Mouse (Mus musculus): ENCODE results near the gene C2cd6.

DNA sequence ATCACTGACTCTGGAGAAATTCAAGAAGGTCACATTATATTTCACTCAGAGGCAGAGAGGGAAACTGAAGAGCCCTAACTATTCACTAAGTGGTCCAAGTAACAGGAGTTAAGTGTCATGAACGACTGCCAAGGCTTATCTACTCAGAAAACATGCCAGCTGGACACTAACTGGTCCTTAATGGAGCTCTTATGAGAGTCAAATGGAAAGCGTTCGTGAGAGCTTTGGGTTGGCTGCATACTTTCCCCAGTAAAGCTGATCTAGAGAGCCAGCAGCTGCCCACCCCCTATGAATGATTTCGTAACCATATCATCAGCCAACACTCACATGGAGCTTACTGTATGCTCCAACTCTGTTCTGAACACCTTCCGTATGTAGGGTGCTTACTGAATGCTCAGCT, 39.7 kb upstream of the C2cd6 start:
- no peak for TF ChIP-seq CTCF (IDR thresholded peaks at IDR 0.05; ENCODE audit: extremely low read depth, insufficient read depth, insufficient read length, insufficient replicate concordance)
- no peak for TF ChIP-seq POLR2A (IDR thresholded peaks at IDR 0.05; ENCODE audit: low read depth, low read length)

Data from spleen, adult 2 months (tissue).